Mouse (Mus musculus): ENCODE measurements around the gene Zfyve9.

DNA sequence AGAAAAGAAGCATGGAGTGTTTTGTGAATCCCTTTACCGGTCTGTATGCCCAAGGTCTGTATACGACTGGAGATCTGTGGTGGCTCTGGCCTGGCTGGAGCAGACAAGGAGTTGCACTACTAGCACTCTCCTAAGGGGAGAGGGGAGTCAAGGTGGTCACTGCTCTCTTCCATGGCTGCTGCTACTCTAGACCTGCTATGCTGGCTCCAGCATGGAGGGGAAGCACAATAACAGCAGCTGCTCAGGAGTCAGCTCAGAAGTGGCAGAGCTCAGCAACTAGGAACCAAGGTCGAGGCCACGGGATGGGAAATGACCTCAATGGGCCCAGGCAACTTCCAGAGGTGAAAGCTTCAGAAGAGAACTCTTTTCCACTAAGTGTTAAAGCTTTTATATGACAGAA, 30.5 kb upstream of the Zfyve9 start:
- TF ChIP-seq SRF (IDR thresholded peaks at IDR 0.05; ENCODE audit: control insufficient read depth, insufficient read length, low read depth), result no peak
- TF ChIP-seq MAX (IDR thresholded peaks at IDR 0.05; ENCODE audit: low read depth), result no peak
- no peak for TF ChIP-seq POLR2A (IDR thresholded peaks at IDR 0.05; ENCODE audit: insufficient read length, low read depth)
- no peak for TF ChIP-seq CEBPB (IDR thresholded peaks at IDR 0.05; ENCODE audit: insufficient read depth, poor library complexity, severe bottlenecking)
- TF ChIP-seq E2F4 (IDR thresholded peaks at IDR 0.05; ENCODE audit: insufficient read depth), result no peak
- peak; percentile 65 for TF ChIP-seq POLR2AphosphoS2 (IDR thresholded peaks at IDR 0.05; ENCODE audit: insufficient read length, low read depth)
- TF ChIP-seq USF1 (IDR thresholded peaks at IDR 0.05; ENCODE audit: low read depth), result no peak
- TF ChIP-seq MYOD1 (IDR thresholded peaks at IDR 0.05; ENCODE audit: control insufficient read depth in 1 of 3, insufficient read length in 2 of 3, low read depth in 2 of 3), result no peak
- no peak for TF ChIP-seq TCF3 (IDR thresholded peaks at IDR 0.05; ENCODE audit: insufficient read length, low read depth)
- TF ChIP-seq MYOG (IDR thresholded peaks at IDR 0.05; ENCODE audit: control insufficient read depth in 1 of 3, insufficient read depth in 1 of 3, insufficient read length in 2 of 3, low read depth in 2 of 3), result no peak

Data from myocyte (in vitro differentiated cells).